In the genomic region with DNA sequence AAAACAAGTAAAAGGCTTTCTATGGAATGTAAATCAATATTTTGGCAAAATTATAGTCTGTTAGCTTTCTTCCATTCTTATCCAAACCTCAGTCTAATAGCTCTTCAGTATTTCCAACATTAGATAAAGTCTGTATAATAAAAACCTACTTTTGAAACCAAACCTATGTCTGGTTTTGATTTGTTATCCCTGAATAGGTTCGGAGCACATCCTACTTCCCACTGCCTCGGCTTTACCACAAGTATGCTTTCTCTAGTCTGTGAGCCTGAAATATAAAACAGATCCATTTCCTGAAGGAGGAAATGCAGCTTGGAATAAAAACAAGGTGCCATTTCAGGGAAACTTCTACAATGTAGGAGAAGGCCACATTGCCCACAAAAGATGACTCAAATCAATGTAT, we compare ENCODE assay signal across 28 mouse cellular contexts.
"Had no signal": no experiment of that assay in that cellular context is flagged by ENCODE, and none has a peak within 500 bp of the region (broad histone marks: within the 10 kb centered on the region; RNA-seq: fewer than 3 reads in every experiment).

No protein-coding gene starts in this region.

- H3K27me3 ChIP-seq: embryonic facial prominence, embryonic 12.5 days; embryonic facial prominence, embryonic 13.5 days; embryonic facial prominence, embryonic 15.5 days; forebrain, embryonic 12.5 days; forebrain, embryonic 13.5 days; forebrain, embryonic 15.5 days had no signal

- H3K4me1 ChIP-seq: embryonic facial prominence, embryonic 12.5 days; embryonic facial prominence, embryonic 13.5 days; embryonic facial prominence, embryonic 15.5 days; forebrain, embryonic 10.5 days; forebrain, embryonic 12.5 days; forebrain, embryonic 13.5 days; forebrain, embryonic 15.5 days; heart, embryonic 10.5 days had no signal

- H3K9me3 ChIP-seq: embryonic facial prominence, embryonic 12.5 days; embryonic facial prominence, embryonic 13.5 days; embryonic facial prominence, embryonic 15.5 days; forebrain, embryonic 10.5 days; forebrain, embryonic 12.5 days; forebrain, embryonic 13.5 days; forebrain, embryonic 15.5 days; heart, embryonic 10.5 days had no signal

- H3K27ac ChIP-seq: embryonic facial prominence, embryonic 12.5 days; embryonic facial prominence, embryonic 13.5 days; embryonic facial prominence, embryonic 15.5 days; forebrain, embryonic 10.5 days; forebrain, embryonic 12.5 days; forebrain, embryonic 13.5 days; forebrain, embryonic 15.5 days; heart, adult 2 months; heart, embryonic 10.5 days had no signal

- ATAC-seq: forebrain, embryonic 13.5 days; forebrain, embryonic 14.5 days; forebrain, embryonic 15.5 days; forebrain, embryonic 16.5 days; forebrain, postnatal 0 days had no signal

- H3K4me3 ChIP-seq: embryonic facial prominence, embryonic 12.5 days; embryonic facial prominence, embryonic 13.5 days; embryonic facial prominence, embryonic 15.5 days; erythroblast, embryonic 14.5 days; forebrain, embryonic 10.5 days; forebrain, embryonic 12.5 days; forebrain, embryonic 13.5 days; forebrain, embryonic 15.5 days; heart, adult 2 months; heart, embryonic 10.5 days had no signal

- H3K9ac ChIP-seq: embryonic facial prominence, embryonic 12.5 days; embryonic facial prominence, embryonic 13.5 days; embryonic facial prominence, embryonic 15.5 days; forebrain, embryonic 12.5 days; forebrain, embryonic 13.5 days; forebrain, embryonic 15.5 days; forebrain, postnatal 0 days had no signal

- H3K4me2 ChIP-seq: embryonic facial prominence, embryonic 12.5 days; embryonic facial prominence, embryonic 13.5 days; embryonic facial prominence, embryonic 15.5 days; forebrain, embryonic 12.5 days; forebrain, embryonic 13.5 days; forebrain, embryonic 15.5 days had no signal

- H3K36me3 ChIP-seq: embryonic facial prominence, embryonic 12.5 days; embryonic facial prominence, embryonic 13.5 days; embryonic facial prominence, embryonic 15.5 days; forebrain, embryonic 10.5 days; forebrain, embryonic 12.5 days; forebrain, embryonic 15.5 days; heart, embryonic 10.5 days had no signal

- DNase-seq: cerebellum, adult 2 months; cerebellum, adult 8-10 months; cerebellum, adult 9-10 months; cerebellum, adult 9-11 months; cerebellum, postnatal 10 days; cerebellum, postnatal 14 days; cerebellum, postnatal 25 days; cerebellum, postnatal 36 days; embryo, embryonic 11 days; forebrain, postnatal 0 days; gastrocnemius, postnatal 10 days; gastrocnemius, postnatal 14 days; gastrocnemius, postnatal 25 days; gastrocnemius, postnatal 36 days; heart, adult 11 months; heart, adult 18-20 months; heart, adult 2 months had no signal
